Mouse (Mus musculus): ENCODE measurements at regions not wholly inside any gene's neighbourhood (a gene's known extent, or its start where the extent isn't known, plus 50 kb on each side); places are given as distances from the start of the nearest gene placed in this dataset.
A peak's percentile ranks its signal among the peaks of the same experiment; 100 is the strongest.
"Not testable (repeated sequence)": the region's sequence is repeated elsewhere in the genome, so short reads cannot be mapped to it uniquely, and the experiment has no call there.

- not testable (repeated sequence) for H3K27me3 ChIP-seq (ENCODE audit: control insufficient read depth in 1 of 2, insufficient read depth in 2 of 2, low read length in 2 of 2); H3K79me2 ChIP-seq (ENCODE audit: control insufficient read depth, insufficient read depth, low read length, poor library complexity); H3K9me3 ChIP-seq (replicated peaks; ENCODE audit: insufficient read depth, low read length); H3K36me3 ChIP-seq (ENCODE audit: control insufficient read depth in 1 of 2, insufficient read depth in 2 of 2, low read length in 2 of 2); H3K9ac ChIP-seq (ENCODE audit: control insufficient read depth, low read depth, low read length, poor library complexity, severe bottlenecking); H3K4me1 ChIP-seq (ENCODE audit: control insufficient read depth in 1 of 2, insufficient read depth in 2 of 2, low read length in 2 of 2); H3K4me3 ChIP-seq (ENCODE audit: control insufficient read depth in 1 of 2, insufficient read depth in 1 of 2, low read depth in 2 of 2, low read length in 2 of 2); H3K27ac ChIP-seq (ENCODE audit: control insufficient read depth, low read depth, low read length)
- 0 out of 2 replicates have a peak, but pooled peaks have one; percentile 11 for TF ChIP-seq SMC3 (IDR thresholded peaks at IDR 0.05; ENCODE audit: low read depth, low read length)
- peak; percentile 8 to 19 (median 17); a peak in 3 of 6 replicates for TF ChIP-seq CTCF (IDR thresholded peaks at IDR 0.05 in 2 of 3, conservative IDR thresholded peaks at IDR 0.05 in 1 of 3; ENCODE audit: control insufficient read depth in 1 of 3, insufficient read depth in 1 of 3, low read depth in 2 of 3, low read length in 3 of 3, poor library complexity in 1 of 3, severe bottlenecking in 1 of 3)
- DNase-seq (ENCODE audit: low read depth, low spot score) = peak; percentile 24
Measured at GRCm38 (mm10) chr12:16342030-16342429, 268.7 kb downstream of the Lpin1 start.

- Histone ChIP-seq H3K4me1 (ENCODE audit: control insufficient read depth in 1 of 2, insufficient read depth in 2 of 2, low read length in 2 of 2) (no peaks in the 10 kb centered on the region), H3K79me2 (ENCODE audit: control insufficient read depth, insufficient read depth, low read length, poor library complexity) (no peaks in the 10 kb centered on the region), H3K27ac (ENCODE audit: control insufficient read depth, low read depth, low read length) (no peak overlapping the region), H3K27me3 (ENCODE audit: control insufficient read depth in 1 of 2, insufficient read depth in 2 of 2, low read length in 2 of 2) (no peaks in the 10 kb centered on the region), H3K9ac (ENCODE audit: control insufficient read depth, low read depth, low read length, poor library complexity, severe bottlenecking) (no peak overlapping the region), H3K36me3 (ENCODE audit: control insufficient read depth in 1 of 2, insufficient read depth in 2 of 2, low read length in 2 of 2) (no peaks in the 10 kb centered on the region), H3K4me3 (ENCODE audit: control insufficient read depth in 1 of 2, insufficient read depth in 1 of 2, low read depth in 2 of 2, low read length in 2 of 2) (no peak overlapping the region), H3K9me3 (replicated peaks; ENCODE audit: insufficient read depth, low read length) (no peaks in the 10 kb centered on the region)
- no peak for DNase-seq (ENCODE audit: low read depth, low spot score)
- TF ChIP-seq ZC3H11A (IDR thresholded peaks at IDR 0.05; ENCODE audit: low read depth, low read length) (no peak), TAL1 (IDR thresholded peaks at IDR 0.05; ENCODE audit: low read length) (no peak), RCOR1 (IDR thresholded peaks at IDR 0.05; ENCODE audit: low read depth, low read length) (no peak), HCFC1 (IDR thresholded peaks at IDR 0.05; ENCODE audit: low read depth, low read length) (no peak), MAZ (IDR thresholded peaks at IDR 0.05; ENCODE audit: low read depth, low read length) (no peak), NELFE (IDR thresholded peaks at IDR 0.05; ENCODE audit: low read depth, low read length) (no peak)
Measured at GRCm38 (mm10) chr12:16331456-16331855, 279.3 kb downstream of the Lpin1 start.

- Histone ChIP-seq H3K27ac (ENCODE audit: control insufficient read depth, low read depth, low read length) (no peak overlapping the region), H3K4me3 (ENCODE audit: control insufficient read depth in 1 of 2, insufficient read depth in 1 of 2, low read depth in 2 of 2, low read length in 2 of 2) (no peak overlapping the region), H3K9ac (ENCODE audit: control insufficient read depth, low read depth, low read length, poor library complexity, severe bottlenecking) (no peak overlapping the region), H3K27me3 (ENCODE audit: control insufficient read depth in 1 of 2, insufficient read depth in 2 of 2, low read length in 2 of 2) (no peaks in the 10 kb centered on the region), H3K79me2 (ENCODE audit: control insufficient read depth, insufficient read depth, low read length, poor library complexity) (no peaks in the 10 kb centered on the region), H3K9me3 (replicated peaks; ENCODE audit: insufficient read depth, low read length) (no peaks in the 10 kb centered on the region), H3K4me1 (ENCODE audit: control insufficient read depth in 1 of 2, insufficient read depth in 2 of 2, low read length in 2 of 2) (no peaks in the 10 kb centered on the region), H3K36me3 (ENCODE audit: control insufficient read depth in 1 of 2, insufficient read depth in 2 of 2, low read length in 2 of 2) (no peaks in the 10 kb centered on the region)
- TF ChIP-seq RAD21 (IDR thresholded peaks at IDR 0.05; ENCODE audit: low read depth, low read length) (no peak), MYC (IDR thresholded peaks at IDR 0.05; ENCODE audit: low read depth, low read length) (no peak), EP300 (IDR thresholded peaks at IDR 0.05; ENCODE audit: low read depth in 1 of 2, low read length in 2 of 2) (no peak), TBP (IDR thresholded peaks at IDR 0.05; ENCODE audit: low read depth, low read length) (no peak), ZC3H11A (IDR thresholded peaks at IDR 0.05; ENCODE audit: low read depth, low read length) (no peak), ETS1 (IDR thresholded peaks at IDR 0.05; ENCODE audit: low read depth, low read length) (no peak), CTCF (IDR thresholded peaks at IDR 0.05 in 2 of 3, conservative IDR thresholded peaks at IDR 0.05 in 1 of 3; ENCODE audit: control insufficient read depth in 1 of 3, insufficient read depth in 1 of 3, low read depth in 2 of 3, low read length in 3 of 3, poor library complexity in 1 of 3, severe bottlenecking in 1 of 3) (no peak), RCOR1 (IDR thresholded peaks at IDR 0.05; ENCODE audit: low read depth, low read length) (no peak), JUND (IDR thresholded peaks at IDR 0.05; ENCODE audit: low read depth, low read length) (no peak), HCFC1 (IDR thresholded peaks at IDR 0.05; ENCODE audit: low read depth, low read length) (no peak), BHLHE40 (IDR thresholded peaks at IDR 0.05; ENCODE audit: borderline replicate concordance, low read depth, low read length) (no peak), CHD2 (IDR thresholded peaks at IDR 0.05; ENCODE audit: low read length) (no peak), MEF2A (IDR thresholded peaks at IDR 0.05; ENCODE audit: extremely low read depth, insufficient replicate concordance, low read depth, low read length, poor library complexity, severe bottlenecking) (no peak), USF1 (IDR thresholded peaks at IDR 0.05; ENCODE audit: low read depth, low read length) (no peak), ZKSCAN1 (IDR thresholded peaks at IDR 0.05; ENCODE audit: low read depth, low read length) (no peak), POLR2A (IDR thresholded peaks at IDR 0.05; ENCODE audit: control insufficient read depth in 1 of 2, insufficient read depth in 1 of 2, low read depth in 1 of 2, low read length in 2 of 2, poor library complexity in 1 of 2) (no peak), NRF1 (IDR thresholded peaks at IDR 0.05; ENCODE audit: insufficient read depth, low read depth, low read length, poor library complexity, severe bottlenecking) (no peak), POLR2AphosphoS2 (IDR thresholded peaks at IDR 0.05; ENCODE audit: low read length) (no peak), GATA1 (IDR thresholded peaks at IDR 0.05; ENCODE audit: low read depth, low read length) (no peak)
- DNase-seq (ENCODE audit: low read depth, low spot score) = no peak
Measured at GRCm38 (mm10) chr12:16329129-16329528, 281.6 kb downstream of the Lpin1 start.

Data from MEL (cell line).